Comparison of ENCODE assay signal across 24 mouse cellular contexts in the genomic region with DNA sequence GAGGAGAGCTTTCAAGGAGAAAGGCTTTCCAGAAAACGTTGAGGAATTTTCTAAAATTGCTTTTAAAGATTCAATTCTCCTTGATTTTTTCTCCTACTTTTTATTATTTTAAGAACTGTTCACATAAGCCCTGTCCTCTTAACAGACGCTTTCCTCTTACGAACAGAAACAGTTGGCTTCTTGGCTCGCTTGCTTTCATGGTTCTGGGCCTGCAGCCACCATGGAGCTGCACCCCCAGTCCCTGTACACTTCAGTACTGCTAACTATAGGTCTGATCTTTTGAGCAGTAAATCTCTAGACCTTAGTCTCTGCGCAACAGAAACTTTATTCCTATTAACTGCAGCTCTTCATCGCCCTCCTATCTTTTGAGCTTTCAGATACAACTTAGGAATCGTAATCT.
DNase-seq lines count a peak whose midpoint lies in the region; ATAC-seq and TF ChIP-seq lines count a peak whose summit lies in the region.
"Had no signal": no experiment of that assay in that cellular context is flagged by ENCODE, and none has a peak within 500 bp of the region (broad histone marks: within the 10 kb centered on the region; RNA-seq: fewer than 3 reads in every experiment).

No protein-coding gene starts in this region.

- H3K4me3 ChIP-seq in forebrain, postnatal 0 days (ENCODE audit: low read depth, low read length): no peak overlapping the region
- H3K4me3 ChIP-seq in forebrain, embryonic 12.5 days (replicated peaks): no peak overlapping the region
- no peak overlapping the region for H3K4me3 ChIP-seq in limb, embryonic 14.5 days (replicated peaks; ENCODE audit: low read length)
- H3K4me3 ChIP-seq in limb, embryonic 10.5 days: no peak overlapping the region
- H3K4me3 ChIP-seq in limb, embryonic 15.5 days: no peak overlapping the region
- H3K4me3 ChIP-seq: forebrain, embryonic 10.5 days; forebrain, embryonic 15.5 days; gastrocnemius, adult 2 months; heart, embryonic 12.5 days; heart, embryonic 15.5 days; hindbrain, embryonic 10.5 days; hindbrain, embryonic 13.5 days had no signal

- 58% methylated on average over 7 of the region's 7 CpGs for WGBS in forebrain, postnatal 0 days
- whole genome bisulfite sequencing in forebrain, embryonic 12.5 days: 88% methylated on average over 7 of the region's 7 CpGs
- WGBS in limb, embryonic 14.5 days: 72% methylated on average over 7 of the region's 7 CpGs
- 87% methylated on average over 7 of the region's 7 CpGs for WGBS in limb, embryonic 10.5 days
- 61% methylated on average over 7 of the region's 7 CpGs for WGBS in limb, embryonic 15.5 days

- H3K27me3 ChIP-seq in forebrain, postnatal 0 days (ENCODE audit: insufficient read depth, low read length): no peaks in the 10 kb centered on the region
- no peaks in the 10 kb centered on the region for H3K27me3 ChIP-seq in forebrain, embryonic 12.5 days
- no peaks in the 10 kb centered on the region for H3K27me3 ChIP-seq in limb, embryonic 14.5 days (ENCODE audit: control insufficient read depth, insufficient read depth, low read length)
- peaks cover 8% of the 10 kb centered on the region for H3K27me3 ChIP-seq in limb, embryonic 10.5 days (ENCODE audit: low read depth, poor library complexity, severe bottlenecking)
- 0 out of 2 replicates have a peak, but pooled peaks cover 4% of the 10 kb centered on the region for H3K27me3 ChIP-seq in limb, embryonic 15.5 days
- H3K27me3 ChIP-seq: forebrain, embryonic 15.5 days had no signal

- DNase-seq in forebrain, postnatal 0 days: peak; percentile 33
- DNase-seq in limb, embryonic 14.5 days (ENCODE audit: low spot score): peak; percentile 14
- no peak for DNase-seq in limb, embryonic 10.5 days (ENCODE audit: low spot score)
- DNase-seq in brain, adult 2 months (ENCODE audit: low read depth, low spot score): peak; percentile 58
- DNase-seq: adrenal gland, adult 2 months; adrenal gland, postnatal 14 days; B cell, adult 2 months; cerebellum, adult 18-20 months; cerebellum, adult 9-10 months; gastrocnemius, adult 2 months; gastrocnemius, postnatal 14 days; heart, adult 18-20 months; heart, postnatal 10 days; heart, postnatal 36 days had no signal

- H3K9ac ChIP-seq in forebrain, postnatal 0 days: no peak overlapping the region
- no peak overlapping the region for H3K9ac ChIP-seq in forebrain, embryonic 12.5 days
- no peak overlapping the region for H3K9ac ChIP-seq in limb, embryonic 14.5 days (ENCODE audit: low read depth, low read length, severe bottlenecking)
- no peak overlapping the region for H3K9ac ChIP-seq in limb, embryonic 15.5 days
- H3K9ac ChIP-seq: forebrain, embryonic 15.5 days; heart, embryonic 12.5 days; heart, embryonic 15.5 days; hindbrain, embryonic 13.5 days had no signal

- no peak for TF ChIP-seq CTCF in forebrain, postnatal 0 days (IDR thresholded peaks at IDR 0.05; ENCODE audit: low read depth)

- no peaks in the 10 kb centered on the region for H3K9me3 ChIP-seq in forebrain, postnatal 0 days (ENCODE audit: low read length)
- H3K9me3 ChIP-seq in forebrain, embryonic 12.5 days: no peaks in the 10 kb centered on the region
- H3K9me3 ChIP-seq in limb, embryonic 14.5 days (ENCODE audit: control insufficient read depth, low read length): no peaks in the 10 kb centered on the region
- no peaks in the 10 kb centered on the region for H3K9me3 ChIP-seq in limb, embryonic 10.5 days (replicated peaks)
- H3K9me3 ChIP-seq in limb, embryonic 15.5 days: no peaks in the 10 kb centered on the region
- H3K9me3 ChIP-seq: forebrain, embryonic 10.5 days; forebrain, embryonic 15.5 days; heart, embryonic 12.5 days; heart, embryonic 15.5 days; hindbrain, embryonic 10.5 days; hindbrain, embryonic 13.5 days had no signal

- peaks cover 14% of the 10 kb centered on the region; the same call in 1 of the 2 replicates for H3K4me1 ChIP-seq in forebrain, postnatal 0 days (ENCODE audit: insufficient read depth)
- peaks cover 15% of the 10 kb centered on the region for H3K4me1 ChIP-seq in forebrain, embryonic 12.5 days
- H3K4me1 ChIP-seq in limb, embryonic 14.5 days (ENCODE audit: control insufficient read depth, insufficient read depth, low read length): peaks cover 6% of the 10 kb centered on the region; the same call in 1 of the 2 replicates
- no peaks in the 10 kb centered on the region for H3K4me1 ChIP-seq in limb, embryonic 10.5 days
- 0 out of 2 replicates have a peak, but pooled peaks cover 6% of the 10 kb centered on the region for H3K4me1 ChIP-seq in limb, embryonic 15.5 days
- H3K4me1 ChIP-seq: heart, embryonic 12.5 days; heart, embryonic 15.5 days had no signal

- no peak overlapping the region for H3K4me2 ChIP-seq in forebrain, postnatal 0 days (ENCODE audit: low read depth)
- H3K4me2 ChIP-seq in forebrain, embryonic 12.5 days: no peak overlapping the region
- no peak overlapping the region for H3K4me2 ChIP-seq in limb, embryonic 14.5 days (replicated peaks; ENCODE audit: low read depth, low read length, severe bottlenecking)
- H3K4me2 ChIP-seq in limb, embryonic 15.5 days: no peak overlapping the region
- H3K4me2 ChIP-seq: forebrain, embryonic 15.5 days; heart, embryonic 12.5 days; heart, embryonic 15.5 days; hindbrain, embryonic 13.5 days had no signal

- peak; percentile 59 for ATAC-seq in forebrain, postnatal 0 days
- ATAC-seq in forebrain, embryonic 12.5 days (ENCODE audit: low FRiP score): no peak
- ATAC-seq in limb, embryonic 14.5 days (ENCODE audit: low FRiP score, low read depth): no peak
- no peak; the same call in 1 of the 2 replicates for ATAC-seq in limb, embryonic 15.5 days (ENCODE audit: insufficient number of reproducible peaks, low FRiP score, low TSS enrichment, low read depth)
- no peak for ATAC-seq in granulocyte monocyte progenitor cell, adult 5-6 weeks (replicated peaks; ENCODE audit: poor library complexity, severe bottlenecking)
- ATAC-seq: forebrain, embryonic 15.5 days; hindbrain, embryonic 16.5 days had no signal

- H3K36me3 ChIP-seq in forebrain, postnatal 0 days (ENCODE audit: insufficient read depth): no peaks in the 10 kb centered on the region
- no peaks in the 10 kb centered on the region for H3K36me3 ChIP-seq in forebrain, embryonic 12.5 days (replicated peaks)
- no peaks in the 10 kb centered on the region for H3K36me3 ChIP-seq in limb, embryonic 14.5 days (ENCODE audit: control insufficient read depth, insufficient read depth, low read length)
- no peaks in the 10 kb centered on the region for H3K36me3 ChIP-seq in limb, embryonic 10.5 days
- no peaks in the 10 kb centered on the region for H3K36me3 ChIP-seq in limb, embryonic 15.5 days
- H3K36me3 ChIP-seq: forebrain, embryonic 10.5 days; forebrain, embryonic 15.5 days; heart, embryonic 12.5 days; heart, embryonic 15.5 days; hindbrain, embryonic 10.5 days; hindbrain, embryonic 13.5 days had no signal

- H3K27ac ChIP-seq in forebrain, postnatal 0 days (ENCODE audit: low read depth, low read length): 0 out of 2 replicates have a peak overlapping the region, but pooled peaks have one; percentile 29
- no peak overlapping the region for H3K27ac ChIP-seq in forebrain, embryonic 12.5 days
- H3K27ac ChIP-seq in limb, embryonic 14.5 days (replicated peaks; ENCODE audit: low read depth, low read length): no peak overlapping the region; the same call in 1 of the 2 replicates
- no peak overlapping the region for H3K27ac ChIP-seq in limb, embryonic 10.5 days
- H3K27ac ChIP-seq in limb, embryonic 15.5 days: peak overlapping the region; percentile 65
- H3K27ac ChIP-seq: forebrain, embryonic 10.5 days; gastrocnemius, adult 2 months; heart, embryonic 15.5 days; hindbrain, embryonic 10.5 days; hindbrain, embryonic 13.5 days had no signal

- no peak for TF ChIP-seq POLR2A in limb, embryonic 14.5 days (IDR thresholded peaks at IDR 0.05; ENCODE audit: borderline replicate concordance, extremely low read depth, insufficient read depth, insufficient read length)

Comparison
In these comparisons a context has a peak if more than half of its experiments do, and no peak if none do; other contexts are left out.
1. H3K27ac ChIP-seq: peak in forebrain, postnatal 0 days (single experiment) and limb, embryonic 15.5 days (single experiment); none in forebrain, embryonic 12.5 days (single experiment), limb, embryonic 14.5 days (single experiment) and limb, embryonic 10.5 days (single experiment).